Mouse (Mus musculus): ENCODE data around the gene Sdhaf2. TPM values are rescaled to one million over a fixed set of nuclear protein-coding genes. Genes with fewer than 3 reads are reported as not detected.
A peak's percentile ranks its signal among the peaks of the same experiment; 100 is the strongest.
"Not testable (repeated sequence)": the region's sequence is repeated elsewhere in the genome, so short reads cannot be mapped to it uniquely, and the experiment has no call there.

Sdhaf2 gene
- 10 to 100 TPM; 57.2 to 75.2 (median 66.6) TPM for total RNA-seq (2022)

- no peak for DNase-seq
These were observed at the start of gene Sdhaf2 for GRCm38 (mm10) chr19:10525910-10526309. Sdhaf2 (minus strand) TSS chr19:10526142.

GRCm38 (mm10) chr19:10569627-10570026 is 43.7 kb upstream of the Sdhaf2 start:
- DNase-seq: no peak

DNA sequence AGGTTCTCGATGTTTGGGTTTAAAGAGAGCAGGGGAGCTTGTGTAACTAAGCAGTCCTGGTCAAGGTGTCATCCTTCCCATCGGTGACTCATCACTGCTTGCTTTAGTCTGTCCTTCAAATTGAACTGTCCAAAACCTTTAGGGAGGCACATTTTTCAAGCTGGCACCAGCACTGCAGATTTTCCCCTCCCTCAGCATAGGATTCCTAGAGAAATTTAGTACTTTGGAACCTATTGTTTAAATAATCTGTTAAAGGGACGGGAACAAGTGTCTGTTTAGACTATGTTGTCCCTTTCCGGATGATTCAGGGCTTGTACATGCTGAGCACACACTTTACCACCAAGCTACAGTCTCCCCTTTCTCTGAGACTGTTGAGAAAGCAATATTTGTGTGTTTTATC is 39.3 kb upstream of the Sdhaf2 start:
- DNase-seq: no peak

DNA sequence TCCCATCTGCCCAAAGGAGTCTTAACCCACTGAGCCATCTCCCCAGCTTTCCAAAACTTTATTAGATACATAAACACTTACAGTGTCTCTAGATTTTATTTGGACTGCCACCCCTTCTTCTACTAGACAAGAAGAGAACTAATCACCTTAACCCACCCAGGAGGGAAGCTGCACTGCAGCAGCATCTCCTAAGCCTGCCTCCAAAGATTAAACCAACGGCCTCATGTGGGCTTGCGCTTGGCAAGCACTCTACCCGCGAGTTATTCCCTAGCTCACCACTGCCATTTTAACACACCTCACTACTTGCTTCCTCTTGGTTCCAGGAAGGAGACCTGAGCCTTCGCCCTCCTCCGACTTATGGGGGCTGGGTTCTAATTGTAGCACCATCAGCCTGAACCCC is 38.3 kb upstream of the Sdhaf2 start:
- no peak for DNase-seq

- no peak for DNase-seq
These were observed 36.4 kb upstream of the Sdhaf2 start for GRCm38 (mm10) chr19:10562351-10562750.

DNA sequence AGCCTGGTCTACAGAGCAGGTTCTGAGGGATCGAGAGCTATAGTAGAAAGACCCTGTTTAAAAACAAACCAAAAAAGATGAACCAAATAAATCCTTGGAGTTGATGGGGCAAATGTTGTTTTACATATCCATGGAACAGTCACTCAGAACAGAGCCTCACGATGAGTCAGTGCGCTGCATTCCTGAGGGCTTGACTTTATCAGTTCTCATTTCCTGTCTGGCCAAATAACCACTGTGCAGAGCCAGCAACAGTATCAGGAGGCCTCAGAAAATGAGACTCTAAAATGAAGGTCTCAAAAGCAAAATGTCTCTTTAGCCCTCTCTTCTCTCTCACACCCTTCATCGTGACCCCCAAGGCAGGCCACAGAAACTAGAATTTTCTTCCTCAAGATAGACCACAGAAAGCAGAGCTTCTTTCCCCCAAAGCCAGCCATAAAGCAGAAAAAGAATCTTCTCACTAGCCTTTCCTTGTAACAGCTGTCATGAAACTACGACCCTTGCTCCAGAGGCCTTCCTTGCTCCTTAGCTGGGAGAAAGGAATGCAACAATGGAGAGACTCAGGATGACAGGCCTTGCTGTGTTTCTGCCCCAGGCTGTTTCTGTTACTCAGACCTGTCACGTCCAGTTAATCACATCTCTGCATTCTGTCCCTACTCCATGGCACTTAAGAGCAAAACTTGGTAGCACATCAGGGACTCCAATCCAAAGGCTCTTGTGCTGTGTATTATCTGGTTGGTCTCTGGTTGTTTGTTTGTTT is 35.8 kb upstream of the Sdhaf2 start:
- DNase-seq: peak; percentile 29

GRCm38 (mm10) chr19:10560108-10560507 is 34.2 kb upstream of the Sdhaf2 start:
- DNase-seq: no peak

DNA sequence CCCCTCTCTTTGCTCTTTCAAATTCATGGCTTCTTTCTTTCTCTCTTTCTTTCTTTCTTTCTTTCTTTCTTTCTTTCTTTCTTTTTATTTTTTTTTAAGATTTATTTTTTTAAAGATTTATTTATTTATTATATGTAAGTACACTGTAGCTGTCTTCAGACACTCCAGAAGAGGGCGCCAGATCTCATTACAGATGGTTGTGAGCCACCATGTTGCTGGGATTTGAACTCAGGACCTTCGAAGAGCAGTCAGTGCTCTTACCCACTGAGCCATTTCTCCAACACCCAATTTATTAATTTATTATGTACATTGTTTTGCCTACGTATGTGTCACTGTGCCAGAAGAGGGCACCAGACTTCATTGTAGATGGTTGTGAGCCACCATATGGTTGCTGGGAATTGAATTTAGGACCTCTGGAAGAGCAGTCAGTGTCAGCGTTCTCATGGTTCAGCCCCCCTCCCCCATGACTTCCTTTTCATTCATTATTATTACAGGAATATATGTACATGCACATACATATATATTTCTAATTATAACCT is 32.0 kb upstream of the Sdhaf2 start:
- not testable (repeated sequence) for DNase-seq

GRCm38 (mm10) chr19:10557430-10557829 is 31.5 kb upstream of the Sdhaf2 start:
- no peak for DNase-seq

GRCm38 (mm10) chr19:10557001-10557400 is 31.1 kb upstream of the Sdhaf2 start:
- no peak for DNase-seq

DNA sequence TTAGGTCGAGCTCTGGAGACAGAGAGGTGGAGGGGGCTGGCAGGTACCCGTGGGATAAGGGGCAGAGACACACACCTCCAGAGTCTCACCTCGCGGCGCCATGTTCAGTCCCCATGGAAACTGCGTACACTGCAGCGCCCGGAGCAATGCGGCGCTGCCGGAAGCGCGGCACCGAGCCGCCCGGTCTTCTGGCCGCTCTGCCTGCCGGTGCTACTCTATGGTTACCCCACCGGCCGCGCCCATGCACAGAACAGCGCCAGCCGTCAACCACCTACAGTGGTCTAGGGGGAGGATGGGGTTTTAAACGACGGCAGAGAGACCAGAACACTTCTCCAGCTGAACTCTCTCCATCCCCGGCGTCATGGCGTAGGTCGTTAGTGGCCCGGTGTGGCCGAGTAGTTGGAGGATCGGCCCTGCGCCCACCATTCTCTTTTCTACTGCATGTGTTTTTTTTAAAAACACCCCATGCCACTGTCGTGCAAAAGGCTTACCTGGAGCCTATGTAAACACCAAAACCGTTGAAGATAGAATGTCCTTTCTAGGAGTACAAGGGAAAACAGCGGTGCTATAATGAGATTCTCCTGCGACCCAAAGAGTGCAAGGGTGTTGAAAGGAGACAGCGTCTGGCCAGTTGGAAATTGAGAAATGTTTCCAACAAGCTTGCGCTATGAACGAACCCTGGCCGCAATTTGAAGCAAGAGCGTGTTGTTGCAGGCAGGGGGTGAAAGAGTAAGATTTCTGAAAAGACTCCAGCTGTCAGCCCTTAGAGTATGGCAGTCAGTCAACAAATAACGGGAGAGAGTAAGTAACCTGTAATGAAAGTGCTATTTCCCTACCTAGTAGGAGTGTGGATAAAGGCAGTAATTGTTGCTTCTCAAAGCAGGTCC is 29.9 kb upstream of the Sdhaf2 start, which contains the start of gene Tmem216:
Tmem216 (minus strand) TSS at position 615 of the 887 bp plus-strand sequence.
- DNase-seq: peak; percentile 81

- DNase-seq: no peak
These were observed 13.5 kb upstream of the Sdhaf2 start for GRCm38 (mm10) chr19:10539454-10539853.

DNA sequence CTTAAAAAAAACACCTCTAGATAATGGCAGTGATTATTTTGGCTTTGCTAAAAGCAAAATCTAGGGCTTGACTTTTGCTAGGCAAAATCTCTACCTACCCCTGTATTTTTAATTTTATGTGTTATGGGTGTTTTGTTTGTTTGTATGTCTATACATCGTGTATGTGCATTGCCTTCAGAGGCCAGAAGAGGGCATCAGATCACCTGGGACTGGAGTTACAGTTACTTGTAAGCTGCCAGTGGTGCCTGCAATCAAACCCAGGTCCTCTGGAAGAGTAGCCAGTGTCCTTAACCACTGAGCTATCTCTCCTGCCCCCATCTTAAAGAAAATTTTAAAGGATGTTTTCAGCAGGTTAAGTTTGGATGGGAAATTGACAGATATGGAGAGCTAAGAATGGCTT is 4.1 kb upstream of the Sdhaf2 start:
- no peak for DNase-seq

- peak; percentile 89 for DNase-seq
These were observed 638 bp downstream of the Sdhaf2 start, which contains the start of gene Cpsf7 for GRCm38 (mm10) chr19:10525106-10525901. Cpsf7 (plus strand) TSS chr19:10525266.

DNA sequence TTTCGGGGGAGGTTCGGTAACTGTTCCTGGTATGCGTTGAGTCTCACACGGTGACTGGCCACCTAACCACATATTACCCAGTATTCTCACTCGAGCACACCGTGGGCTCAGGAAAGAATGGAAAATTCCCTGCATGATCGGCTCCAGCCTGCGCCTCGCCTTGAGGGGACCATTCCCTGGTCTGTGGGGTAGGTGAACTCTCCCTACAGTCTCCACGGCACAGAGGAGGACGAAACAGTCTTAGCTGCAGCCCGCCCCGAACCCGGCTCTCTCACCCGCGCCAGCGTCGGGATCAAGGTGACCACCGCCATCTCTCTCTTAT is 1.2 kb downstream of the Sdhaf2 start:
- DNase-seq: no peak

DNA sequence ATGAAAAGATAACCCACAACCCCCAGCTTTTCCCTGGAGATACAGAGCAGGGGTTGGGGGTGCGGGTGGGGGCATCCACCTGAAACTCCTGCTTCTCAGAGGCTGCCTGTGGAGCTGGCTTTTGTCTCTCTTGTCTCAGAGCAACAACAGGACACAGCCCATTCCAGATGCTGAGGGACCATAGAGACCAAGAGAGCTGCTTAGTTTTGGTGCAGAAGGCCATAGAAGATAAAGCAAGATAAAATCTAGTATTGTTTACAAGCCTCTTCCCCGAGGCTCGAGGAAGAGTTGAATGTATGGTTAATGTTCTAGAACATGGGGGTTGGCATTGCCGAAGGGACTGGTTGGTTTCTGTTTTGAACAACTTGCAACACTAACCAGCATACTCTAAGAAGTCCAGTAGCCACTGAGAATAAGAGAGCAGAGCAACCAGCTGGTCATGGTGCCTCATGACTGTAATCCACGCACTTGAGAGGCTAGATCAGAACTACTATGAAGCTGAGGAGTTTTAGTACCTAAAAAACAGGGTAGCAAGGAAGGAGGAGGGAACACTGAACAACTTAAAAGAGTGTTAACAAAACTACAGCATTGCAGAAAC is 2.4 kb downstream of the Sdhaf2 start:
- DNase-seq: no peak

DNA sequence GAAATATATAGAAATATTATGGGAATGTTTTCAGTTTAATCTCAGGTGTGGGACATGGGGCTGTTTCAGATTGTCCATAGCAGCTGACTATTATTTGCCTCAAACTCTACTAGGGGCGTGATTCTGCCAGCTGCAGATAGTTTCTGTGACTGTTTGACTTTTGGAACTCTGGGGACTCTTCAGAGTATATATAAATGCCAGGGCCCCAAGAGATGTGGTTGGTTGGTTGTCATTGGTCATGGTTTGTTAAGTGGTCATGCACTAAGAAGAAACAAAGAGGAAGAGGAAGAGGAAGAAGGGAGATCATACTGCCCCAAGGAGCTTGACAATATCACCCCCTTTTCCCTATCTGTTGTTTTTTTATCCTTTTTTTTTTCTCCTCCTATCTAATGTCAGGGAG is 4.0 kb downstream of the Sdhaf2 start:
- DNase-seq: no peak

DNA sequence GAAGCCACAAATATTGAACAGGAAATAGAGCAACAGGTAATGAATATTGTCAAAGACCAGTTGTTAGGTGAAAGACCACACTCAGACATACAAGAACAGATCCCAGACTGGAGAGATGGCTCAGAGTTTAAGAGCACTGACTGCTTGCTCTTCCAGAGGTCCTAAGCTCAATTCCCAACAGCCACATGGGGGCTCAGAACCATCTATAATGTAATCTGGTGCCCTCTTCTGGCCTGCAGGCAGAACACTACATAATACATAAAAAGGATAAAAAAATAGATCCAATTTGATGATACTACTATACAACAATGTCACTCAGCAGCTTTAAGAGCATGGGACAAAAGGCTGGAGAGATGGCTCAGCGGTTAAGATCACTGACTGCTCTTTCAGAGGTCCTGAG is 5.6 kb downstream of the Sdhaf2 start:
- no peak for DNase-seq

GRCm38 (mm10) chr19:10510759-10511330 is 15.1 kb downstream of the Sdhaf2 start:
- no peak for DNase-seq

DNA sequence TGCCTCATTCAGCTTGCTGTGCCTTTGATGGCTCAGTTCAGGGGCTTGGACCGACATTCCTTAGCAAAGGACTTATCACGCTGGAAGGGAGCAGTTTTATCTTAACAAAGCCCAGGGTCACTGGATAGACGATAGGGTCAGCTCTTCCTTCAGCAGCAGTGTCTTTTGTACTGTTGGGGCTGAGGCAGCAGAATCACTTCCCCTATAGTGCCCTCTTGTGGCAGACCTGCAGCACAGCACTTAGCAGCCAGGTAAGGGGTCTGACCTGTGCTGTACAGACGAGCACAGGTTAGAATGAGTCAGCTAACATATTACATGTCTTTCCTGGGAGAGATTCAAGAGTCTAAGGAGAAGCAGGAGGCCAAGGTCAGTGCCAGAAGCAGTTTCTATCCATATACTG is 23.4 kb downstream of the Sdhaf2 start:
- no peak for DNase-seq

GRCm38 (mm10) chr19:10500581-10500980 is 25.4 kb downstream of the Sdhaf2 start:
- DNase-seq: no peak

Data from adrenal gland, adult 8-10 months (tissue).